Mouse (Mus musculus) liver, embryonic 14.5 days (tissue): Measurements from ENCODE around the gene Atp7b.

Source experiments
- CTCF ChIP-seq: IDR thresholded peaks from 2 replicates; pipeline ENCODE4 v1.5.1; 2016; ENCODE audit warnings: antibody characterized with exemption, low read depth, control low read depth
- EP300 ChIP-seq: IDR thresholded peaks from 2 replicates; pipeline ENCODE4 v1.6.1; 2016; ENCODE audit warnings: antibody characterized with exemption, low read depth

GRCm38 (mm10) chr8:21992184-21992583 lies 67.9 kb downstream of the Atp7b start:
- TF ChIP-seq CTCF: peak; percentile 70
- no peak for TF ChIP-seq EP300
